Mouse (Mus musculus) kidney, postnatal 14 days (tissue): Measurements from ENCODE around the gene Ttc4.

Experiments
- DNase-seq: peaks from one replicate; pipeline ENCODE4 v3.0.0; 2022; ENCODE audit warnings: mixed read lengths

The Ttc4 gene

GRCm38 (mm10) chr4:106613560-106613959 lies 65.2 kb downstream of the Ttc4 start:
- DNase-seq, result no peak

- DNase-seq, result no peak
Observed at GRCm38 (mm10) chr4:106613105-106613504, 65.6 kb downstream of the Ttc4 start.
